Mouse (Mus musculus) hindbrain, embryonic 14.5 days (tissue): ENCODE data around the gene Pax2. TPM values are rescaled to one million over a fixed set of nuclear protein-coding genes. Genes with fewer than 3 reads are reported as not detected.

ENCODE experiments used
- ATAC-seq: fragments of 200-750 bp; cut with Nextera tagmentation; 2 replicates; pipeline ENCODE4 v1.8.0; 2017; ENCODE audit warnings: moderate number of reproducible peaks, mild to moderate bottlenecking, moderate TSS enrichment, moderate library complexity; ENCODE audit not compliant: low FRiP score
- DNase-seq: peaks from one replicate; pipeline ENCODE4 v3.0.0-alpha.2; 2015; ENCODE audit warnings: low spot score
- H3K27ac ChIP-seq: fragments of 300-500 bp; sonication (generic); 2 replicates; pipeline ENCODE4 v1.5.1; 2014; ENCODE audit warnings: mild to moderate bottlenecking, moderate library complexity
- H3K27me3 ChIP-seq: fragments of 300-500 bp; sonication (generic); 2 replicates; pipeline ENCODE4 v1.6.1; 2014; ENCODE audit warnings: mild to moderate bottlenecking, low read length, mixed read lengths; ENCODE audit not compliant: control insufficient read depth, insufficient read depth
- H3K36me3 ChIP-seq: fragments of 300-500 bp; sonication (generic); replicated peaks from 2 replicates; pipeline ENCODE4 v1.6.1; 2014; ENCODE audit not compliant: control insufficient read depth, insufficient read depth
- H3K4me1 ChIP-seq: fragments of 300-500 bp; sonication (generic); replicated peaks from 2 replicates; pipeline ENCODE4 v1.6.1; 2014; ENCODE audit warnings: antibody characterized with exemption, low read length, mixed read lengths; ENCODE audit not compliant: control insufficient read depth, insufficient read depth
- H3K4me2 ChIP-seq: fragments of 300-500 bp; sonication (generic); replicated peaks from 2 replicates; pipeline ENCODE4 v1.6.1; 2014; ENCODE audit warnings: mild to moderate bottlenecking, moderate library complexity
- H3K4me3 ChIP-seq: fragments of 300-500 bp; sonication (generic); replicated peaks from 2 replicates; pipeline ENCODE4 v1.5.1; 2014; ENCODE audit warnings: mild to moderate bottlenecking, low read length
- H3K9ac ChIP-seq: fragments of 300-500 bp; sonication (generic); 2 replicates; pipeline ENCODE4 v1.6.1; 2014
- H3K9me3 ChIP-seq: fragments of 300-500 bp; sonication (generic); 2 replicates; pipeline ENCODE4 v1.6.1; 2016; ENCODE audit warnings: low read length; ENCODE audit not compliant: control insufficient read depth
- WGBS: fragments of 180-500 bp; shearing (Covaris S2); extraction: QIAGEN DNeasy Blood & Tissue Kit; methylation state at CpG from one replicate; pipeline ENCODE4 v1.1.7; 2014; 5-methylcytosine and 5-hydroxymethylcytosine counted together
- polyA plus RNA-seq: library from polyadenylated mRNA; unstranded; fragments of >200 nt; fragmentation: Nextera tagmentation; extraction: Ambion mirVana; gene quantifications from 2 replicates; pipeline ENCODE4 v1.2.1, GENCODE M21; 2014

Pax2 gene
- polyA plus RNA-seq, 1 experiment from 2014 or later = 22.1 TPM

DNA sequence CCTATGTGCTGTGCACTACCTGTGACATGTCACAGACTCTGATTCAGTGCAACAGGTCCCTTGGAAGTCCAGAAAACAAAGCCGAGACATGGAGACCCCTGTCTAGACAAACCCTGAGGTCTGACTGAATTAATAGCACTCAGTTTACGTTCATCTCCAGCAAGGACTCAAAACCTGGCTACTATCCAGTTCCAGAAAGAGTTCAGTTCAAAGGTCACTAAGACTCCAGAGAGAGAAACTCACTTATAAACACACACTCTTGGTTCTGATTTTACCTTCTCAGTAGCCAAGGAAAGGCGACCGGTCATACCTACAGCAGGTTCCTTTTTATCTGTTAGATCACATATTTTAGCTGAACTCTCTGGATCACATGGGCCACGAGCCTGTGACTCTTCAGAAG is 43.3 kb downstream of the Pax2 start:
- Histone ChIP-seq H3K4me3 (no peak overlapping the region), H3K9me3 (no peaks in the 10 kb centered on the region), H3K4me1 (peaks cover 27% of the 10 kb centered on the region), H3K27ac (no peak overlapping the region), H3K36me3 (no peaks in the 10 kb centered on the region), H3K4me2 (no peak overlapping the region), H3K27me3 (no peaks in the 10 kb centered on the region), H3K9ac (no peak overlapping the region)
- no peak for DNase-seq
- 85% methylated on average over 5 of the region's 5 CpGs for WGBS
- ATAC-seq = no peak

DNA sequence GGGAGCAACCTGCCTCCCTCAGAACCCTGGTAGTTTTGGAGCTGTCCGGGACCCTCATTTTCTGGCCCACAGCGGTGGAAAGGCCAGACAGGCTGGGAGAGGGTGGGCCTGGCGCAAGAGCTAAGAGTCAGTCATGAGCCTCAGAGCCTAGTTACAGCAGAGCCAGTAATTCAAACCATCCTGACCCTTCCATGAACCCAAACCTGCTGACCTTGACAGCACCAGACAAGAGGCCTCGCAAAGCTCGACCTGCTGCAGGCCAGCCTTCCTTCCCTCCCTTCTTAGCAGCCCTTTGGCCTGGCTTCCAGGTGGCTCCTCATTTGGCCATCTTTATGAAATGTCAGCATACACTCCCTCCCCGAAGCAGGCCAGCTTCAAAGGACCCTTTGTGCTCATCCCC is 44.5 kb downstream of the Pax2 start:
- ATAC-seq (no peak), DNase-seq (no peak)
- Histone ChIP-seq H3K9ac (no peak overlapping the region), H3K36me3 (no peaks in the 10 kb centered on the region), H3K27ac (no peak overlapping the region), H3K4me3 (no peak overlapping the region), H3K27me3 (no peaks in the 10 kb centered on the region), H3K4me1 (peaks cover 27% of the 10 kb centered on the region), H3K9me3 (no peaks in the 10 kb centered on the region), H3K4me2 (no peak overlapping the region)
- WGBS = 54% methylated on average over 6 of the region's 6 CpGs

- DNase-seq (no peak), ATAC-seq (no peak)
- 3% methylated on average over 8 of the region's 8 CpGs for WGBS
- no peaks in the 10 kb centered on the region for H3K9me3 ChIP-seq
- no peak overlapping the region for H3K9ac ChIP-seq
- H3K4me1 ChIP-seq = no peaks in the 10 kb centered on the region; the same call in 1 of the 2 replicates
- no peaks in the 10 kb centered on the region for H3K27me3 ChIP-seq
- H3K36me3 ChIP-seq = no peaks in the 10 kb centered on the region
- H3K4me2 ChIP-seq = no peak overlapping the region
- H3K4me3 ChIP-seq = no peak overlapping the region
- H3K27ac ChIP-seq = 0 out of 2 replicates have a peak overlapping the region, but pooled peaks have one; percentile 3
These were observed 52.9 kb downstream of the Pax2 start for GRCm38 (mm10) chr19:44808734-44809133.

DNA sequence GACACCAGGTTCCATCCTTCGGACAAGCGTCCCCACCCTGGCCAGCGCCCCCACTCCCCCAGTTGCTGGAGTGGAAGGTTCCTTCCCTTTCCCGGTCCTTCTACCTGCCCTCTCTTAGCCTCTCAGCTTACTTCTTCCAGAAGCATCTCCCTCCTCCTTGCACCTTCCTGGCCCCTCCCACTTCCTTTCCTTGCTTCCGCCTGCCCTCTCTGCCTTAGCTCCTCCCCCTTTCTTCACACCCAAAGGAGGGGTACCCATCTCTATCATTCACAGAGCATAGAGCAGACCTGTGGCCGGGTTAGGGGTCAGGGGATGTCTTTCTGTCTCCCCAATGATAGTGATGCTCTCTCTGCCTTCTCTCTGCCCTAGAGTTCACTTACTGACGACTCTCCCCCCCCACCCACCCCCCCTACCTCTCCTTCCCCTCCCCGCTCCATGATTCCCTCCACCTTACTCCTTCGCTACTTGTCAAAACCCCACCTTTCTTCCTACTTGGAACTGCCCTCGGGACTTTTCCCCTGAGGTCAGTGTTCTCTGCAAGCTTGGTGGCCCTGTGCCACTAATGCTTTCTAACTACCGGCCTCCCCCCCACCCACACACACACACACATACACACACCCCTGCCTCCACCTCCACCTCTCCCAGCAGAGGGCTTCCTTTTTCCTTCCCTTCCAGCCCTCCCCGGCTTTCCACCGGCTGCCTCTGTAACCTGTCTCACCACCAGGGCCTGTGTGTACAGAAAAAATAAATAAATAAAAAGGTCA is 57.0 kb downstream of the Pax2 start:
- H3K4me2 ChIP-seq = no peak overlapping the region
- ATAC-seq (no peak), DNase-seq (no peak)
- H3K27ac ChIP-seq = no peak overlapping the region
- H3K9ac ChIP-seq = no peak overlapping the region
- no peaks in the 10 kb centered on the region for H3K36me3 ChIP-seq
- H3K4me1 ChIP-seq = peaks cover 9% of the 10 kb centered on the region
- H3K9me3 ChIP-seq = no peaks in the 10 kb centered on the region
- whole genome bisulfite sequencing = 75% methylated on average over 13 of the region's 13 CpGs
- no peaks in the 10 kb centered on the region for H3K27me3 ChIP-seq
- H3K4me3 ChIP-seq = no peak overlapping the region

GRCm38 (mm10) chr19:44815111-44815510 is 59.3 kb downstream of the Pax2 start:
- H3K9ac ChIP-seq = no peak overlapping the region
- no peak for DNase-seq
- H3K27ac ChIP-seq = no peak overlapping the region
- no peaks in the 10 kb centered on the region for H3K9me3 ChIP-seq
- no peak overlapping the region for H3K4me3 ChIP-seq
- H3K4me2 ChIP-seq = no peak overlapping the region
- 92% methylated on average over 3 of the region's 3 CpGs for WGBS
- H3K4me1 ChIP-seq = peaks cover 14% of the 10 kb centered on the region
- peaks cover 4% of the 10 kb centered on the region; the same call in 1 of the 2 replicates for H3K27me3 ChIP-seq
- no peaks in the 10 kb centered on the region for H3K36me3 ChIP-seq
- no peak for ATAC-seq

DNA sequence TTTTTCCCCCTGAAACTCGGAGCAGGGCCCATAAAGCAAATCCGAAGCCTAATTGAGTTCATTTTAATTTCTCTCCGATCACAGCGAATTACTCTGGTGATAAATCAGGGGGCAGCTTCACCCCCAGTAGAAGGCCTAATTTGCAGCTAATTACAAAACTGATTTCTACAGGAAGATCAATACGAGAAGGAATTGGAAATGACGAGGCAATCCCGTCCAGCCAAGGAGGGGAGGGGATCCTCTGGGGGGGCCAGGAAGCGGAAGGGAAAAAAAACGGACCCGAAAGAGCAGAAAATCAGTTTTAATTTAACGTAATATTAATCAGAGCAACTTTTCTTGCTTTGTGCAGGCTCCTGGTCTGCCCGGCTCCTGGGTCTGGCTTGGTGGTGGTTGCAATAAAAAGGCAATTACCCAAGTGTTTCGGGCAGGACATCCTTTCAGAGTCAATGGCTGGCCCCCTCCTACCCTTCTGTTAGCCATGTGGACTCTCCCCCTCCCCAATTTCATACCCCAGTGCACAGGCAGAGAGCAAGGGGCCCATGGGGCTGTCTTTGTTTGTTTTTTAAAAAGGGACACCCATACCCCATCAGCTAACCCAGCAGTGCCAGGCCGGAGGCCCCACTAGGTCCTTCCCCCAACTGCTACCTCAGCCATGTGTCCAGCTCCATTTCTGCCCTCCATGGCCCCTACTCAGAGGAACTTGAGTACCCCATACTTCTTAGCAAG is 61.7 kb downstream of the Pax2 start:
- Histone ChIP-seq H3K27ac (peak overlapping the region; percentile 54; the same call in 1 of the 2 replicates), H3K27me3 (peaks cover 8% of the 10 kb centered on the region; the same call in 1 of the 2 replicates), H3K4me1 (peaks cover 22% of the 10 kb centered on the region), H3K4me2 (no peak overlapping the region), H3K9me3 (no peaks in the 10 kb centered on the region), H3K4me3 (no peak overlapping the region), H3K36me3 (no peaks in the 10 kb centered on the region), H3K9ac (no peak overlapping the region)
- ATAC-seq = no peak
- DNase-seq = no peak
- 35% methylated on average over 14 of the region's 14 CpGs for WGBS

DNA sequence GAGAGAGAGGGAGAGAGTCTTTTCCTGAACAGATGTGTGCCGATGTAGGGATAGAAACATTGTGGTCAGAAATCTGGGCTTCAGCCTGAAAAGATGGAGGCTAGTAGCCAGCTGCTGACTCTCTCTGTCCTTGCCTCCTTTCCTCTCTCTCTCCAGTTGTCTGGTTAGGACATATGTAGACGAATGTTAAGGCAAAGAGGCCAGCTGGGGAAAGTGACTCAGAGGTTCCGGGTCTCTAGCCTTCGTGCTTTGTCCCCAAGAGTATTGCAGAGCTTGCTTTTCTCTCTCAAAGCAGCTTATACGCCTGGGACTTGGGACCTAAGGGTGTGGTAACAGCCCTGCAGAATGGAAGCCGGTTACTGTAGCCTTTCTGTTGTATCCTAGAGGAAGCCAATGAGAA is 62.8 kb downstream of the Pax2 start:
- no peaks in the 10 kb centered on the region for H3K9me3 ChIP-seq
- DNase-seq (no peak), ATAC-seq (no peak)
- peaks cover 16% of the 10 kb centered on the region; the same call in 1 of the 2 replicates for H3K27me3 ChIP-seq
- H3K4me1 ChIP-seq = peaks cover 22% of the 10 kb centered on the region
- H3K9ac ChIP-seq = no peak overlapping the region
- H3K4me3 ChIP-seq = no peak overlapping the region
- no peaks in the 10 kb centered on the region for H3K36me3 ChIP-seq
- H3K27ac ChIP-seq = no peak overlapping the region
- no peak overlapping the region for H3K4me2 ChIP-seq
- WGBS = 58% methylated on average over 6 of the region's 6 CpGs

DNA sequence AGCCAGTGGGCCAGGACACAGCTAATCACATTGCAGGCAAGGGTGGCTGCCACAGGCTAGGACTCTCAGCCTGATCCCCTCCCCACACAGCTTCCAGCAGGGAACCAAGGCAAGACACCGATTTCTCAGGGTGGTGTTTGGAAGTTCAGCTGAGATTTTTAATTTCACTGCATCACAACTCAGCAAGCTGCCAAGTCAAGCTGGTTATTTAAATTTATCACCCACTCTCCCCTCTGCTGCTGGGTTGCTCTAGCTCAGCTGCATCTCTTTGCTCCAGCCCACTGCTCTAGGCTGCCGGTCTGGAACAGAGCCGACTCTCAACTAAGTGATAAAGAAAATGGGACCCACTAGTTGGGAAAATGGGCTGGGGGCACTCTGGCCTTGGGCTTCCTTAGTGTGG is 65.7 kb downstream of the Pax2 start:
- Histone ChIP-seq H3K4me3 (no peak overlapping the region), H3K4me1 (peaks cover 32% of the 10 kb centered on the region), H3K9ac (no peak overlapping the region), H3K27me3 (peaks cover 16% of the 10 kb centered on the region), H3K4me2 (no peak overlapping the region), H3K27ac (no peak overlapping the region), H3K9me3 (no peaks in the 10 kb centered on the region), H3K36me3 (no peaks in the 10 kb centered on the region; the same call in 1 of the 2 replicates)
- no peak for ATAC-seq
- 57% methylated on average over 3 of the region's 3 CpGs for WGBS
- DNase-seq = no peak

DNA sequence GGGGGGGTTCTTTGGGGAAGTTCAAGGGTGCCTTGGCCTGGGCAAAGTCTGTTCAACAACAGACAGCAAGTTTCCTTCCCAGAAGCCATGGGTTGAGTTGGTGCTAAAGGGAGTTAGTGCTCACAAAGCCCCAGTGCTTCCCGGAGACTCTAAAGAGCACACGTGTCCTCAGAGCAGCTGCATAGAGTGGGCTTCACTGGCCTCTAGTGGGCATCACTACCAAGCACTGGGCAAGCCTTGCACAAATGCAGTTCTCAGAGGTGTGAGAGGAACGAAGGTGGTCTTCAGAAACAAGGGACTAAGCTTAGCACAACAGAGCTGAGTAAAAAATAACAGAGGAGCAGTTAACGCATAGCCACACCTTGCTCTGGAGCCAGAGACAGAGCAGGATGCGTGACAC is 66.5 kb downstream of the Pax2 start:
- H3K9ac ChIP-seq = no peak overlapping the region
- no peaks in the 10 kb centered on the region; the same call in 1 of the 2 replicates for H3K36me3 ChIP-seq
- no peak overlapping the region for H3K27ac ChIP-seq
- H3K4me3 ChIP-seq = no peak overlapping the region
- ATAC-seq (no peak), DNase-seq (no peak)
- peaks cover 29% of the 10 kb centered on the region for H3K4me1 ChIP-seq
- peaks cover 16% of the 10 kb centered on the region for H3K27me3 ChIP-seq
- WGBS = 68% methylated on average over 5 of the region's 5 CpGs
- no peak overlapping the region for H3K4me2 ChIP-seq
- no peaks in the 10 kb centered on the region for H3K9me3 ChIP-seq
